Mouse (Mus musculus) embryonic facial prominence, embryonic 11.5 days (tissue): ENCODE data around the gene Gpr135. TPM values are rescaled to one million over a fixed set of nuclear protein-coding genes. Genes with fewer than 3 reads are reported as not detected.

Experiments
- ATAC-seq: fragments of 200-750 bp; cut with Nextera tagmentation; replicated peaks from 2 replicates; pipeline ENCODE4 v1.8.0; 2017; ENCODE audit warnings: low read depth; ENCODE audit not compliant: insufficient number of reproducible peaks, low FRiP score, low TSS enrichment
- DNase-seq: peaks from one replicate; pipeline ENCODE4 v3.0.0-alpha.2; 2015; ENCODE audit warnings: low spot score
- H3K27ac ChIP-seq: fragments of 300-500 bp; sonication (generic); replicated peaks from 2 replicates; pipeline ENCODE4 v1.5.1; 2014; ENCODE audit warnings: mild to moderate bottlenecking, low read depth, low read length, control low read depth
- H3K27me3 ChIP-seq: fragments of 300-500 bp; sonication (generic); 2 replicates; pipeline ENCODE4 v1.6.1; 2014; ENCODE audit warnings: mild to moderate bottlenecking, low read length, moderate library complexity, mixed read lengths; ENCODE audit not compliant: control insufficient read depth, insufficient read depth
- H3K36me3 ChIP-seq: fragments of 300-500 bp; sonication (generic); replicated peaks from 2 replicates; pipeline ENCODE4 v1.6.1; 2014; ENCODE audit warnings: low read depth, mild to moderate bottlenecking, low read length, moderate library complexity, mixed read lengths; ENCODE audit not compliant: control insufficient read depth, insufficient read depth
- H3K4me1 ChIP-seq: fragments of 300-500 bp; sonication (generic); 2 replicates; pipeline ENCODE4 v1.6.1; 2014; ENCODE audit warnings: low read length, mixed read lengths; ENCODE audit not compliant: control insufficient read depth, insufficient read depth
- H3K4me2 ChIP-seq: fragments of 300-500 bp; sonication (generic); 2 replicates; pipeline ENCODE4 v1.6.1; 2014; ENCODE audit warnings: low read depth, mild to moderate bottlenecking, control low read depth, low read length, moderate library complexity
- H3K4me3 ChIP-seq: fragments of 300-500 bp; sonication (generic); 2 replicates; pipeline ENCODE4 v1.5.1; 2014; ENCODE audit warnings: low read depth, low read length, control low read depth
- H3K9ac ChIP-seq: fragments of 300-500 bp; sonication (generic); replicated peaks from 2 replicates; pipeline ENCODE4 v1.6.1; 2014; ENCODE audit warnings: mild to moderate bottlenecking, control low read depth, low read length
- H3K9me3 ChIP-seq: fragments of 300-500 bp; sonication (generic); replicated peaks from 2 replicates; pipeline ENCODE4 v1.6.1; 2016; ENCODE audit warnings: mild to moderate bottlenecking, low read length, inconsistent platforms, mixed read lengths; ENCODE audit not compliant: control insufficient read depth
- WGBS: fragments of 180-500 bp; shearing (Covaris S2); extraction: QIAGEN DNeasy Blood & Tissue Kit; methylation state at CpG from one replicate; pipeline ENCODE4 v1.1.7; 2014; 5-methylcytosine and 5-hydroxymethylcytosine counted together
- polyA plus RNA-seq: library from polyadenylated mRNA; unstranded; fragments of >200 nt; fragmentation: Nextera tagmentation; extraction: Ambion mirVana; gene quantifications from 2 replicates; pipeline ENCODE4 v1.2.1, GENCODE M21; 2014

Gene Gpr135
- polyA plus RNA-seq, 1 experiment from 2014 or later: 0.55 TPM

GRCm38 (mm10) chr12:72089802-72090201 lies 18.9 kb upstream of the Gpr135 start:
- Histone ChIP-seq H3K27me3 (no peaks in the 10 kb centered on the region), H3K9ac (no peak overlapping the region), H3K9me3 (no peaks in the 10 kb centered on the region), H3K4me2 (no peak overlapping the region), H3K4me3 (no peak overlapping the region), H3K27ac (no peak overlapping the region), H3K36me3 (peaks cover 4% of the 10 kb centered on the region; the same call in 1 of the 2 replicates), H3K4me1 (no peaks in the 10 kb centered on the region)
- ATAC-seq: no peak
- DNase-seq: no peak
- 93% methylated on average over 4 of the region's 4 CpGs for whole genome bisulfite sequencing

- DNase-seq: no peak
- peak overlapping the region; percentile 91 for H3K27ac ChIP-seq
- H3K27me3 ChIP-seq: no peaks in the 10 kb centered on the region
- no peak for ATAC-seq
- no peaks in the 10 kb centered on the region for H3K36me3 ChIP-seq
- H3K4me1 ChIP-seq: no peaks in the 10 kb centered on the region
- peak overlapping the region; percentile 74 for H3K9ac ChIP-seq
- H3K9me3 ChIP-seq: no peaks in the 10 kb centered on the region
- H3K4me2 ChIP-seq: peak overlapping the region; percentile 40
- WGBS: 2% methylated on average over 18 of the region's 18 CpGs
- H3K4me3 ChIP-seq: peak overlapping the region; percentile 52
Observed at GRCm38 (mm10) chr12:72086166-72086825, 15.4 kb upstream of the Gpr135 start.

- Histone ChIP-seq H3K4me2 (peak within 1 kb of the TSS; percentile 76), H3K36me3 (no peaks in the 10 kb centered on the region), H3K4me3 (peak within 1 kb of the TSS; percentile 52), H3K27me3 (no peaks in the 10 kb centered on the region), H3K4me1 (no peaks in the 10 kb centered on the region), H3K27ac (peak within 1 kb of the TSS; percentile 91), H3K9me3 (no peaks in the 10 kb centered on the region), H3K9ac (peak within 1 kb of the TSS; percentile 74)
- ATAC-seq (peak; percentile 97), DNase-seq (peak; percentile 100)
- 2% methylated on average over 57 of the region's 60 CpGs for WGBS
Observed at GRCm38 (mm10) chr12:72085329-72086165, 14.6 kb upstream of the Gpr135 start, which contains the start of the genes L3hypdh and Jkamp. Gene L3hypdh (minus strand): TSS chr12:72085439. Gene Jkamp (plus strand): TSS chr12:72085589.

GRCm38 (mm10) chr12:72085024-72085328 lies 14.1 kb upstream of the Gpr135 start:
- WGBS: under 1% methylated on average over 31 of the region's 31 CpGs
- no peaks in the 10 kb centered on the region for H3K36me3 ChIP-seq
- peak overlapping the region; percentile 59; the same call in 1 of the 2 replicates for H3K27ac ChIP-seq
- H3K9ac ChIP-seq: peak overlapping the region; percentile 73
- H3K9me3 ChIP-seq: no peaks in the 10 kb centered on the region
- no peaks in the 10 kb centered on the region for H3K27me3 ChIP-seq
- no peak; the same call in 1 of the 2 replicates for ATAC-seq
- DNase-seq: no peak
- no peaks in the 10 kb centered on the region for H3K4me1 ChIP-seq
- peak overlapping the region; percentile 52 for H3K4me3 ChIP-seq
- peak overlapping the region; percentile 76 for H3K4me2 ChIP-seq

- Histone ChIP-seq H3K27ac (peak overlapping the region; percentile 59; the same call in 1 of the 2 replicates), H3K4me3 (peak overlapping the region; percentile 52), H3K4me2 (peak overlapping the region; percentile 76), H3K36me3 (no peaks in the 10 kb centered on the region), H3K9ac (peak overlapping the region; percentile 73), H3K4me1 (no peaks in the 10 kb centered on the region), H3K9me3 (no peaks in the 10 kb centered on the region), H3K27me3 (no peaks in the 10 kb centered on the region)
- 2% methylated on average over 46 of the region's 46 CpGs for WGBS
- peak; percentile 11 for ATAC-seq
- DNase-seq: peak; percentile 62
Observed at GRCm38 (mm10) chr12:72084261-72085023, 13.5 kb upstream of the Gpr135 start.

- Histone ChIP-seq H3K4me1 (no peaks in the 10 kb centered on the region), H3K4me2 (no peak overlapping the region), H3K36me3 (no peaks in the 10 kb centered on the region), H3K9ac (no peak overlapping the region), H3K9me3 (no peaks in the 10 kb centered on the region), H3K4me3 (no peak overlapping the region), H3K27me3 (no peaks in the 10 kb centered on the region), H3K27ac (no peak overlapping the region)
- no peak for ATAC-seq
- WGBS: 84% methylated on average over 9 of the region's 9 CpGs
- DNase-seq: no peak
Observed at GRCm38 (mm10) chr12:72083265-72083664, 12.3 kb upstream of the Gpr135 start.

- no peaks in the 10 kb centered on the region for H3K4me1 ChIP-seq
- H3K36me3 ChIP-seq: no peaks in the 10 kb centered on the region
- H3K27ac ChIP-seq: no peak overlapping the region
- DNase-seq: no peak
- no peak overlapping the region for H3K4me3 ChIP-seq
- no peaks in the 10 kb centered on the region for H3K9me3 ChIP-seq
- H3K27me3 ChIP-seq: no peaks in the 10 kb centered on the region
- H3K4me2 ChIP-seq: peak overlapping the region; percentile 26
- H3K9ac ChIP-seq: peak overlapping the region; percentile 9; the same call in 1 of the 2 replicates
- 22% methylated on average over 18 of the region's 18 CpGs for WGBS
- no peak for ATAC-seq
Observed at GRCm38 (mm10) chr12:72082370-72082769, 11.4 kb upstream of the Gpr135 start.
